Mouse (Mus musculus) urinary bladder, adult 2 months (tissue): ENCODE data around the gene Arhgef11. TPM values are rescaled to one million over a fixed set of nuclear protein-coding genes. Genes with fewer than 3 reads are reported as not detected.
"Not testable (repeated sequence)": the region's sequence is repeated elsewhere in the genome, so short reads cannot be mapped to it uniquely, and the experiment has no call there.

Source experiments
- DNase-seq: peaks from one replicate; pipeline ENCODE4 v3.0.0; 2022; ENCODE audit warnings: low spot score
- polyA plus RNA-seq: library from polyadenylated mRNA; depleted of rRNA; stranded (reverse); fragments of >200 nt; gene quantifications from 2 replicates; pipeline ENCODE4 v1.2.3, GENCODE M21; 2012; rRNA removed

Arhgef11 gene
- polyA plus RNA-seq = 22.2 and 25.5 TPM in 2 replicates

GRCm38 (mm10) chr3:87616957-87617810 lies at the start of gene Arhgef11:
TSS of gene Arhgef11 (plus strand) at chr3:87617559.
- peak; percentile 77 for DNase-seq

- DNase-seq = no peak
These were observed 48.7 kb upstream of the Arhgef11 start for GRCm38 (mm10) chr3:87568681-87569080.

DNA sequence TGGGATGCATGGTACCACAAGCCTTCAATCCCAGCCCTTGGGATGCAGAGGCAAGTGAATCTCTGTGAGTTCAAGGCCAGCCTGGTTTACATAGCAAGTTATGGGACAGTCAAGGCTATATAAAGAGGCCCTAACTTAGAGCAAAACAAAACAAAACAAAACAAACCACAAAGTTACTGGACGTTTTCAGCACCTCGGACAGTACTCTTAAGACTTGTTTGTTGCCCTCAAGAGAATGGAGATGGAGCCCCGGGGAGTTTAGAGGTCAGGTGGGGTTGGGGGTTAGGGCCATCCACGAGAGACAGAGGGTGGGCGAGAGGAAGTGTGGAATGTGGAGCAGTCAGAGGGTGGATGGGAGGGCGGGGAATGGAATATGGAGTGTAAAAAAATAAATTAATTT lies 41.6 kb upstream of the Arhgef11 start:
- no peak for DNase-seq

DNA sequence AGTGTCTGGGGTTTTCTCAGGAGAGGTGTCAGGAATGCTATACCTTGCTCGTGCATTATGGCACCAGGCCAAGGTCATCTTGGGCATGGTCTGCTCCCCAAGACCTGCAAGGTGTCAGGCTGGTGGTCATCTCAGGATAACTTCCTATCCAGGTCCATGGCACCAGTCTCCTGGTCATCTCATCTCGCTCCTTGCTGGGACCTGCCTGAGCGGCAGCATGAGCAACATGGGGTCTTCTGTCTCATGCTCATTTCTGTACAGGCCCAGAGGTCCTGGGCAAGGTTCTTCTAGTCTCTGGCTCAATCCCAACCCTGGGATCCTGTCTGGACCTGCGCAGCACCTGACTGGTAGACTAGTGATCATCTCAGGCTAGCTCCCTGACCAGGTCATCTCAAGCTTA lies 35.1 kb upstream of the Arhgef11 start:
- no peak for DNase-seq

DNA sequence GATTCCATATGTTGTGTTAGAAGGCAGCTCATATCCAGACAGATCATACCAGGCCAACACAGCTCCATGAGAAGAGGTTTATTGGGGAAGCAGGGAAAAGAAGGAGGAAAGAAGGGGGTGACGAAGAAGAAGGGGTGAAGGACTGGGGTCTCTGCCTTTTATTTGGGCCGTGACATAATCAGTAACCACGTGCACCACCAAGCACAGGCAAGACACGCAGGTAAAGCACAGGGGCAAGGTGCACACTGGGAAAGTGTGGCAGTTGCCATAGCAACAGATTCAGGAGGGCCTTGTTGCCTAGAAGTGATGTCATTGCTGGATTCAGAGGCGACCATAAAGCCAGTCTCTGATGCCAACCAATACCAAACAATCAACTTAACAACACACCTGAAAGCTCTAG lies 23.6 kb upstream of the Arhgef11 start:
- DNase-seq = no peak

GRCm38 (mm10) chr3:87595328-87595727 lies 22.0 kb upstream of the Arhgef11 start:
- not testable (repeated sequence) for DNase-seq

GRCm38 (mm10) chr3:87601077-87601476 lies 16.3 kb upstream of the Arhgef11 start:
- not testable (repeated sequence) for DNase-seq

DNA sequence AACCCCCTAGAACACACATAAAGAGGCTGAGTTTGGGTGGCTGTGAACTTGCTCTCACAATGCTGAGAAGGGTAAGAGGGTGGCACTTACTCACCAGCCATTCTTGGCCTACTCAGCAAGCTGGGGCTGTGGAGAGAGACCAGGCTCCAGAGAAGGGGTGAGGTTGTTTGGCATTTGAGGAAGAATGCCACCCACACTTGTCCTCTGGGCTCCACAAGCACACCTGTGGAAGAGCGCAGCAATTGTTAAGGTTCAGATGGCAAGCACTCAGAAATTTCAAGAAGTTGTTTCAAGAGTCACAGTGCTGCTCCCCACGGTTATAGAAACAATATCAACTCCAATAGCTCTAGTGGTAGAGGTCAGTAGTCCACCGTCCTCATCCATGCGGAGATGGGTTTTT lies 1.0 kb upstream of the Arhgef11 start:
- DNase-seq = no peak

DNA sequence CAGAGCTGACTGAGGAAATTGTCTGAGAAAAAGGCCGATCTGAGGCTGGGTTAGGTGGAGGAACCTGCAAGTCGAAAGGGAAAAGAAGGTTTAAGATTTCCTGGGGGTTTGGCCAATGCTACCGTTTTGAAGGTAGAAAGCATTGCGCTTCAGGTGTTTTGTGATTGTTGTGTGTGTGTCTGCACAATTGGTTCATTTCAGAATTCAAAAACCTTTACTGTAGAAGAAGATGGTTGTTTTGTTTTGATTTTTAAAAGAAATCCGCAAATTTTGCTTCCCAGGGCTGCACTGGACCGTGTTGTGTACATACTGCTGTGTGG lies 412 bp downstream of the Arhgef11 start:
- no peak for DNase-seq

- DNase-seq = no peak
These were observed 881 bp downstream of the Arhgef11 start for GRCm38 (mm10) chr3:87618240-87618639.

GRCm38 (mm10) chr3:87618981-87619710 lies 1.8 kb downstream of the Arhgef11 start:
- DNase-seq = no peak

DNA sequence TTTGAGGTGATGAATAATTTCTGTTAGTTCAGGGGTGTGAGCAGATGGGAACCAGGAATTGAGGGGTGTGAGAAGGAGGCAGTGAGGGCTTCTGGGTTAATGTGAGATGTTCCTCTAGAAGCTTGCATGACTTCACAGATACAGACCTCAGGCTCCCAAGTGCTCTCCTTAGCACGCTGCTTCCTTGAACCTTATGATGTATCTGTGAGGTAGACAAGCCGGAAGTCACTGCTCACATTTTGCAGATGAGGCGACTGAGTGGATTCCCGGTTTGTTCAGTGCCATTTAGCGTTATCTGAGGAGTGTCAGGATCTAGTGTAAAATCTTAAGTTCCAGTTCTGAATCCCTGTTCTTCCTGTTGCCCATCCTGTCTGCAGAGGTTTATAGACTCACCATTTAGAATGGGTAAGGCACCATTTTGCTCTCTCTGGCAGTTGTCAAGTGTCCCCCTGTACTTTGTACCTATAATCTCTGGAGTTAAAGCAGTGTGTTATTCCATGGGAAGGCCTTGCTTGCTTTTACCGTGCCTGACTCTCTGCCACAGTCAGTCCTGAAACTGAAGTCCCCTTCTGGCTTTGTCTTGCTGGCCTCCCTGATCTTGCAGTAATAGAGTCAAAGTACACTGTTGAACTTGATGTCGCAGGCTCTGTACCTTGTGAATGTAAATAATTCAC lies 3.0 kb downstream of the Arhgef11 start:
- no peak for DNase-seq

GRCm38 (mm10) chr3:87624899-87625298 lies 7.5 kb downstream of the Arhgef11 start:
- no peak for DNase-seq

- DNase-seq = no peak
These were observed 13.5 kb downstream of the Arhgef11 start for GRCm38 (mm10) chr3:87630899-87631298.

- DNase-seq = no peak
These were observed 14.0 kb downstream of the Arhgef11 start for GRCm38 (mm10) chr3:87631408-87631807.

DNA sequence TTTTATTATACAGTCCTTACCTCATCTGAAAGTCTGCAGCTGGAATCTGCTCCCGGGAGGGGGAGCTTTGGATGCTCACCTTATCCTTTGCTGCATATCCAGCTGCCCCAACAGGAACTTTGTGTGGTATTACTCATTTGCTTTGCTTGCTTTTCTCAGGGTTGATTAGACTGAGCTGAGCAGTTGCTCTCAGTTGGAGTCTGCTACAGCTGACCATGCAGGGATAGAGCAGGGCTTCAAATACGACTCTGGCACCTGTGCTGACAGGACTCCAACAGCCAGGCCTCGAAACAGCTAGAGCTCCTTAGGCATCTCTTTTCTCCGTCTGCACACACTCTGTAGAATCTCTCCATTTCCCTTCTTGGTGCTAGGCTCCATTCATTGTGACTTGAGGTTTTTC lies 18.2 kb downstream of the Arhgef11 start:
- no peak for DNase-seq

DNA sequence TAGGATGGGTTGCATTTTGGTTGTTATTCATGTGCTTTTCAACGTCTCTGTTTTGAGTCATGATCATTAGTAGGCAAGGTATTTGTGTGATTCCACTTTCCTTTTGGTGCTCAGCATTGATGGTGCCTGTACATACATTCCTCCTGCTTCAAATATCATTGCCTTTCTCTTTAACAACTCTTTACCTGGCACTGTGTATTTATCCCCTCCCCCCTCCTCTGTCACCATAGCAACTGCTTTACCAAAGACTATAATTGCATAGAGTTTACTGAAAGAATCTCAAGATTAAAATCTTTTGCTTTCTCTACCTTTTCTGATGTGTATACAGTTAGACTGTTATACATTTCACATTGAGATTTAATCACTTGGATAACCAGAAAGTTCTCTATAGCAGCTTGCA lies 26.1 kb downstream of the Arhgef11 start:
- DNase-seq = no peak

DNA sequence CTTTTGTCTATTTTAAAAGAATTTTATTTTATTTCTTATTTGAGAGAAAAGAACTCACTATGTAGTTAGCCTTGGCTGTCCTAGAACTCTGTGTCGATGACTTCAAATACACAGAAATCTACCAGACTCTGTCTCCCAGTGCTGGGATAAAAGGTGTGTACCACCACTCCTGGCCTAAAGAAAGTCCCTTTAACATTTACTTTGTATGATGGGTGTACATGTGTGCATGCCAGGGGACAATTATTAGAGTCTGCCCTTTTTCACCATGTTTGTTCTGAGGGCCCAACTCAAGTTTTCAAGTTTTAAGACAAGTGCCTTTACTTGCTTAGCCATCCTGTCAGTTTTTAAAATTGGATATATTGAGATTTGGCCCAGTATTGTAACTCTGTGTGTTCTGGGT lies 28.8 kb downstream of the Arhgef11 start:
- DNase-seq = no peak

GRCm38 (mm10) chr3:87649063-87649462 lies 31.7 kb downstream of the Arhgef11 start:
- no peak for DNase-seq

GRCm38 (mm10) chr3:87658348-87658747 lies 41.0 kb downstream of the Arhgef11 start:
- DNase-seq = no peak

- no peak for DNase-seq
These were observed 42.5 kb downstream of the Arhgef11 start for GRCm38 (mm10) chr3:87659692-87660429.

- DNase-seq = no peak
These were observed 43.1 kb downstream of the Arhgef11 start for GRCm38 (mm10) chr3:87660479-87660878.
